Mouse (Mus musculus): ENCODE measurements at regions not wholly inside any gene's neighbourhood (a gene's known extent, or its start where the extent isn't known, plus 50 kb on each side); places are given as distances from the start of the nearest gene placed in this dataset.

DNA sequence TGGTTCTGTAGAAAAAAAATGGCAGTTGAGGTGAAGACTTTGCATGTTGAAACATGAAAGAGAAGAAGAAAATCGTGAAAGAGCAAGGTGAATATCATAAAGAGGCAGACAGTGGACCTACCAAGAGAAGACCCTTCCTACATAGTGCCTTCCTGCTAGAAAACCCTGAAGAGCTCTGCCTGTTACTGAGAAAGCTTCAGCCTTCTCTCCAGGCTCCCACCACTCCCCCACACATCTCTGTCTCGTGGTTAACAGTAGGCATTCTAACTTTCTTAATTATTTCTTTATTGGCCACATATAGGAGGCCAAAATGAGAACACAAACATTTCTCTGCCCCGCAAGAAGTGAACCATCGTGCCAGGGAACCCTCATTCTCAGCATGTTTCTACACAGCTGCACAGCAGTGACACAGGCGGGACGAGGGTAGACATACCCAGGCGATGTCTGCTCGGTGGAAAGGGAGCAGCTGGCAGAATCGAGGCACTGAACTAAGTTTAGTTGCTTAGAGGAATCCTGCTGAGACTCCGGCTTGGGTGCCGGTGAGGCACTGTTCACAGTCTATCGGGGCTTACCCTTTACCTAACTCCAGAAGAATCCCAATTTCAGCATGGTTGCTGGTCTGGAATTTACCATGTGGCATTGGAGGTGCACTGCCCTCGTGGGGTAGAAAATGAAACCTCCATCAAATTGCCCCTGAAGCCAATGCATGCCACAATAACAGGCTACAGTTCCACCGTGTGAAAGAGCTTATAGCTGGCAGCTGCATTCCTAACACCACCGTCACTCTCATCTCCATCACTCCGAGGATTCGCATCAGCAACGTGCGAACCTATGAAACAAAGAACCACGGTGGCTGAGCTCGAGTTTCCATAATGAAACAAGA lies 260.4 kb upstream of the Tsc22d2 start:
- no peak for DNase-seq (ENCODE audit: low spot score)

DNA sequence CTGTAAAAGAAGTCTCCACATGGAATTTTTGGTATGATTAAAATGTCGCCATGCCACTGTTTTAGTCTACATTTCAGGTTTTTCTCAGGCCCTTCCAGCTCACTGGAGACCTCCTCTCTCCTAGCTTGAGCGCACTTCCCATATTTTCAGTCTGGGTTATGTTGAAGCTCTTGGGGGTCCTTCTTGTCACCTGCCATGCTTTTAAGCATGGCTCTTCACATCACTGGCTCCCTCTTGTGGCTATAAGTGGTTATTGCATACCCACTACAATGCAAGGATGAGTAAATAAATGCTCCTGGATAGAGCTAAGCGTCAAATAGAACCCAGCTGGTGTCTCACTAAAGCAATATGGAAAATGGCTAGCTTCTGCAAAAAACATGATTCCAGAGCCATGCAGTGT lies 255.1 kb upstream of the Tsc22d2 start:
- DNase-seq (ENCODE audit: low spot score) = no peak

DNA sequence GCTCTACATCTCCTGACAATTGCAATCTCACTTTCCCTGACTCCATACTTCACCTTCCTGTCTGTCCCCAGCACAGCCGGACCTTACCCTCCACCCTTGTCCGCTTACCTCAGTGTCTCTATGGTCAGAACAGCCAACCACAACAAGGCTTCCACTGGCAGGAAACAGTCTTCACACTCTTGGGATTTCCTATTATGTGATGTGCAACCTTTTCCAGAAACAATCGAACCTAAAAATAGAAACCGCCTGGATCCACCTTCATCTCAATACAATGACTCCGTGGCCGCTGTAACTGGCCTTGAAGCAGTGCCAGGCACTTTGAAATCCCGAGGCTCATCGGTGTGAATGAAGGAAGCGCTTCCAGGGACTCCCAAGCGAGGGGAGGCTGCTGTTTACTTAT lies 252.3 kb upstream of the Tsc22d2 start:
- peak; percentile 22 for DNase-seq (ENCODE audit: low spot score)

DNA sequence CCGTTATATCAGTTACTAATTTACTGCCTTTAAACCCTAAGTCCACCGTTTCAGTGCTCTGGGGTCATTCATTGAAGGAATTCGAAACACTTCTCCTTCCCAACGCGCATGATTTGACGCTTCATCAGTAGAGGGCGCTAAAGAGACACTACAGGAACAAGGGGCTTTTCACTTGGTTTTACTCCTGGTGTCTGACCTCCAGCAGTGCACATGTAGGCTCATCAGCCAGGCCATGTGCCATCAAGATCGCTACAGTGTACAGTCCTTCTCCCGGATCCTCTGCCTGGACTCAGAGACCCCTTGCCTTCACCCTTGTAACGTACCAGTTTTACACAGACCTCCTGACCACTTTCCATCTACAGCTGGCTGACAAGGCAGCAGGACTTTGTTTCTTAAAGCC lies 250.7 kb upstream of the Tsc22d2 start:
- peak; percentile 51 for DNase-seq (ENCODE audit: low spot score)

DNA sequence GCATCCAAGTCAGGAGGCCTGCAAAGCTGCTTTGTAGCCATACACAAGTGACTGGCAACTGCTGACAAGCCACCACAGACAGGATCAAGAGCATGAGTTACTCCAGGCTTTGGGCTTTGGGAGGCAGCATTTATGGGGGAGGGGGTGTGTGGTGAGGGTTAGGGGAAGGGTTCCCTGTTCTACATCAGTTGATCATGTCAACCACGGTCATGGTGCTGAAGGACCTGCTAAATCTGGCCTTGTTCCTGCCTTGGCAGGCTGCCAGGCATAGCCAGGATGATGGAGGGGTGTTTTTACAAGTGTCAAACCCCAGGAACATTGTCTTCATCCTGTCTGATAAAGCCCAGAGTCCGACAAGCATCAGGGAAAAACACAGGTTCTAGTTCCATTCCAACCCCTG lies 247.9 kb upstream of the Tsc22d2 start:
- peak; percentile 8 for DNase-seq (ENCODE audit: low spot score)

DNA sequence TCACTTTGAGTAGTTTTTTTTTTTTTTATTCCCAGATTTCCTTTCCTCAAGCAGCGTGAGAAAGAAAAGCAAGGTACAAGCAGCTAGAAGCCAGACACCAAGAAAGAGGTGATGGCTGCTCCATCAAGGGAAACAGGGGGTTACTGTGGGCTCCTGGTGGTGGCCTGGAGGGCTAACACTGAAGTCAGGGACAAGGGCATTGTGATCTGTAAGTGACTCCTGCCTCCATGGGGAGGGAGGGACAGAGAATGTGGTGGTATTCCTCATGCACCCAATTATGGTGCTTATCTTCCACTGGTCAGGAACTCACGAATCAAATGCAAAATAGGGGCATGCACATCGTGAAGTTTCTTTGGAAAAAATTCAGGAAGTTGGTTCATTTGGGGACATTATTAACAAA lies 247.4 kb upstream of the Tsc22d2 start:
- no peak for DNase-seq (ENCODE audit: low spot score)

DNA sequence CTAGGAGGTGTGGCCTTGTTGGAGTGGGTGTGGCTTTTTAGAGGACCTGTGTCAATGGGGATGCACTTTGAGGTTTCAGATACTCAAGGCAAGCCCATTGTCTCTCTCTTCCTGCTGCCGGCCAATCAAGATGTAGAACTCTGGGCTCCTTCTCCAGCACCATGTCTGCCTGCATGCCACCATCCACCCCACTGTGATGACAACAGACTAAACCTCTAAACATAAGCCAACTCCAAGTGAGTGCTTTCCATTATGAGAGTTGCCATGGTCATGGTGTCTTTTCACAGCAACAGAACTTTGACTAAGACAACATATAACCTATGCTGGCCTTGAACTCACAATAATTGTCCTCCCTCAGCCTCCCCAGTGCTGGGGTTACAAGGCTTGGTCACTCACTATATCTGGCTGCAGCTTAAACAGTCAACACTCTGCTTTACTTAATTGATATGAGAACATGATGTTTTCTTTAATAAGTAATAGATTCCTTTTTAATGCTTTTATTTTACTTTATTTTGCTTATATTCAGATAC lies 246.7 kb upstream of the Tsc22d2 start:
- no peak for DNase-seq (ENCODE audit: low spot score)

DNA sequence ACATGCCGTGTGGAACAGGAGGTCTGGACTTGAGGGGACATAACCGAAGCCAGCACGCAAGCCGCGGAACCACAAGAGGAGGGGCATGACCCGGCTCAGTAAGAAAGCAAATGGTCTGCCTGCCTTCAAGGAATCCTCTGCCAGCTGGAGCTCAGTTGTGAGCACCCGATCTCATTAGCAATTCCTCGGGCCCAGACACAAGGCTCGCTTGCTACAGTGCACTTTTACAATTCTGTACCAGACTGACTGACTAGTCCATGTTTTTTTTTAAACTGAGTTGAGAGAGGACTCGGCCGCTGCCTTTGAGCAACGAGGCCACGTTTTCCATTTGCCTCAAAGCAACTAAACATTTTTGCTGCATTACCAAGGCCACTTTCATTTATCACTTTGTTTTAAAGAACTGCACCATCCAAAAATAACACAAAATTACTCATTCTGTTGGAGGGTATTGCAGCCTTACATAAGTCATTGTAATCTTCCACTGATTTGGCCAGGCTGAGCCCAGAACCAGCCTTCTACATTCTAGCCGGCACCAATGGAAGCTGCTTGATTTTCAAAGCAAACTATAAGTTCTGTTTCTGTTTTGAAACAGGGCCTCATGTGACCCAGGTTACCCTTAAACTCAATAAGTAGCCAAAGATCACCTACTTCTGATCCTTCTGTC lies 245.9 kb upstream of the Tsc22d2 start:
- peak; percentile 21 for DNase-seq (ENCODE audit: low spot score)

DNA sequence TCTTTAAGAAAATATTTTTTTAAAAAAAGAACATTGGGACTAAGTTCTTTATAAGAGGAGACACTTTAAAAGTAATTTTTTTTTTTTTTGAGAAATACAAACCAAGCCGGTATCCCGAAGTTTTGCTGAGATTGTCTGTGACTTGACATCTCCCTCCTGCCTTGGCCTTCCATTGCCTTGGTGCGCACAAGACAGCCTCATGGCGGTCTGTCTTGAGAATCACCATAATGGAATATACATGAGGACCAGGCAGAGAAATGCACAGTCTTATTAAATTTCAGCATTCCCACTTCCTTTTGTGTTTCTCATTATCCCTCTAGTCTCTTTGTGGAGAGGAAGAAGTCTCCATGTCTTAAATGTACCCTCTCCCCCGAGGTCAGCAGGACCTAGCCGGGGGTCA lies 244.7 kb upstream of the Tsc22d2 start:
- DNase-seq (ENCODE audit: low spot score) = no peak

DNA sequence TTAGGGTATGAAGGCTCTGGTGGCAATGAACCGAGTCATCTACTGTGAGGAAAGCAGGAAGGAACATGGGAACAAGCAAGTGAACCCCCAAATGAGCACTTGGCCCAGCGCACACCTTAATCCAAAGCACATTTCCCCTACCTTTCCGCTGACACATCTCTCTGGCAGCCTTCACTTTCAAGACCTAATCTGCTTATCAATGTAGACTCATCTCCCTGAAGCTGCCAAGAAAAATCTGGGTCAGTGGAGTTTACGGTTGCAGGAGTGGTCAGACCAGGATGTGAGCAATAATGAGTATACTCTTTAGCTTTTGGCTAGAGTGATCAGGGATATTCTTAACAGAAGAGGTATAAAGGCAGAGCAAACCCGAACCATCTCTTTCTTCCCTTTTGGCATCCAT lies 242.4 kb upstream of the Tsc22d2 start:
- no peak for DNase-seq (ENCODE audit: low spot score)

DNA sequence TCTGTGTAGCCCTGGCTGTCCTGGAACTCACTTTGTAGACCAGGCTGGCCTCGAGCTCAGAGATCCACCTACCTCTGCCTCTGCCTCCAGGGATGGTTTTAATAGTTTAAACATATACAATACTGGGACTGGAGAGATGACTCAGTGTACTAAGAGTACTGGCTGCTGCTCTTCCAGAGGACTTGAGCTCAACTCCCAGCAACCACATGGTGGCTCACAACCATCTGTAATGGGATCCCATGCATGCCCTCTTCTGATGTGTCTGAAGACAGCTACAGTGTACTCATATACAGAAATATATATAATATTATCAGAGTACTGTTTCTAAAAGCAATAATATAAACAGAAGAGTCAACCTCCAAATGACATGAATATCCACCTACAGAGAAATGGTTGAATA lies 240.7 kb upstream of the Tsc22d2 start:
- no peak for DNase-seq (ENCODE audit: low spot score)

DNA sequence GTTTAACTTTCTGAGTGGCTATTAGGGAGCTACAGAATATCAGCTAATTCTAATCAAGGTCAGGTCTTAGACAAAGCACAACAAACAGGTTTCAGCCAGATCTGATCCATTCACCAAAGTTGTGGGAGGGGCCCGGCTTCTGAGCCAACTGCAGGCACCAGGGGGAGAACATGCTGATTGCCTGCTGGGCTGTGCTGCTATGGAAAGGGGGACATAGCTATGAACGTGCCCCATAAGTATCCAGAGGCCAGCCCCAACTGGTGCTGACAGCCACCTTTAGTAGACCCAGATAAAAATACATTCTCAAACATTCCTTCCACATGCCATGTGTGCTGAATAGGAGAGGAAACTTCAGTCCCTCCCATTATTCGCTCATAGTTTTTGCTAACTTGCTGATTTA lies 232.8 kb upstream of the Tsc22d2 start:
- DNase-seq (ENCODE audit: low spot score) = no peak

DNA sequence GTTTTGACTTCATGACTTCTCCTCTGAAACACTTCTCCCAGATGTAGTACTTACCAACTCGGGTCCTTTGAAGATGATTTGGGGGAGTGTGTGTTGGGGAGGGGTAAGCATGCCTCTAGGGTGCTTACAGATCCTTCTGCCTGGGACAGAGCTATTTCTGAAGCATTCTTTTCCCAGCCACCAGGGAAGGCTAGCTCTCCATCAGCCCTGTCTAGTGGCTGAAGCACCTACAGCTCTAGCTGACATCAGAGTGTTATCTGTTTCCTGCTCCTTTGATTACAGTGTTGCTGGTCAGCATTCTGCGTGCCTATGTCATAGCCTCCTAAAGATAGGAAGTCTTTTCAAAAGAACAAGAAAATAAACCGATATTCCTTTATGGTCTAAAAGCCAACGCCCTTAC lies 232.2 kb upstream of the Tsc22d2 start:
- DNase-seq (ENCODE audit: low spot score) = no peak

DNA sequence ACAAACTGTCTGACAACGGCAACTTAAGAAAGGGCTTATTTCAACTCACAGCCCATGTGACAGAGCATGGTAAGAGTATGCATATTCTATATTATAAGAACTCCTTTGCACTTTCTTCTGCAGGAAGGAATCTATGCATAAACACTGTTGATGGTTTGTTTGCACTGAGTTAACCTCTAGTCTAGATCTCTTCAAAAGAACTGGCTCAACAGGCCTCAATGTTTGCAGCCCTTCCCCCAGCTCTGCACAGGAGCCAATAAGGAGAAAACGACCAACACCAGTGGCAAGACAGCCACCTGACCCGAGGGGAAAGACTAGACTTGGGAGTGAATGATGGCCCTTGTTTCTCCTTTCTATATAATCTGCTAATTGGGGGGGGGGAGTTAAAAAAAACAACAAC lies 231.2 kb upstream of the Tsc22d2 start:
- no peak for DNase-seq (ENCODE audit: low spot score)

DNA sequence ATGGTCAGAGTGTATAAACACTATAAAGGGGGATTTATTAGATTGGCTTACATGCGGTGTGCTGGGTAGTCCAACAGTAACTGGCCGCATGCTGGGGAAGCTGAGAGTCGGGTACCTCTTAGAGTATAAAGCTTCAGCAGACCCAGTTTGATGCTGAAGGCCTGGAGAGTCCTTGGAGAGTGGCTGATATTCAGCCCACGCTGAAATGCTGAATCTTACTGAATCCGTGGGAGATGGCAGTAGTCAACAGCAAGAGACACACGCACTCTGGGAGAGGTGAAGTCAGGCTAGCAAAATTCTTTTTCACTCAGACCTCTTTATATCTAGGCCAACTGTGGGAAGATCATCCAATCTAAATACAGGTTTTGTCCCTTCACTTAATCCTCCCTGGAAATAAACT lies 214.1 kb upstream of the Tsc22d2 start:
- DNase-seq (ENCODE audit: low spot score) = no peak

DNA sequence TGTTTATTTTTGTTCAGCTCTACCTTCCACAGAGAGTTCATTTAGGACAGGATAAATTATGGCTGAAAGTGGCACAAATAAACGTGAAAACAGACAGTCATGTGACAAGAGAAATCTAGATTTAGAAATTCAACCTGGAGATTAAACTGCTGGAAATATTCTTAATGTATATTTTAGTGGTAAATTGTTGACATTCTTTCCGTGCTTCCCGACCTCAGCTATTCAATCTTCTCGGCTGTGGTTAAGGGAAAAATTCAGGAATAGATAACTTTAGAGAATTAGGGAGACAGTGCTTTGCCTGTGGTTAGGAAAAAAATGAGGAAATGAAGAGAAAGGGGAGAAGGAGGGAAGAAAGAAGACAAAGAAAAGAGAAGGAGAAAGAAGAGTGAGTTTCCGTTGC lies 211.7 kb upstream of the Tsc22d2 start:
- DNase-seq (ENCODE audit: low spot score) = no peak

DNA sequence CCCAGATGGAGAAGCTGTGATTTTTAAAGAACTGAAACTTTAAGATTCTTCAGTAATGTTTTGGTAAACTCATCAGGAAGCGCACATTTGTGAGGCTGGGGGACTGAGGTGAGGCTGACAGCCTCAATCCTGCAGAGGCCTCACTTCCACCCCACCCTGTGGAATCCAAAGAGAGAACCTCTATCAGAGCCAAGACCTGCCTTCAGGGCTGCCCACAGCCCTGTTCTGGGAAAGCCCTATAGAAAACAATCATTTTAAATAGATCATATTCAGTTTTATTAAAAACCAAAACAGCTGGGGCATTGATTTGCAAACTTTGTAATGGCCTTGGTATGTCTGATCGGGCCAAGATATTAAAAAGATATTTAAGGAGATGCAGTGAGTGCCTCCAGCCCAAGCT lies 210.7 kb upstream of the Tsc22d2 start:
- no peak for DNase-seq (ENCODE audit: low spot score)

DNA sequence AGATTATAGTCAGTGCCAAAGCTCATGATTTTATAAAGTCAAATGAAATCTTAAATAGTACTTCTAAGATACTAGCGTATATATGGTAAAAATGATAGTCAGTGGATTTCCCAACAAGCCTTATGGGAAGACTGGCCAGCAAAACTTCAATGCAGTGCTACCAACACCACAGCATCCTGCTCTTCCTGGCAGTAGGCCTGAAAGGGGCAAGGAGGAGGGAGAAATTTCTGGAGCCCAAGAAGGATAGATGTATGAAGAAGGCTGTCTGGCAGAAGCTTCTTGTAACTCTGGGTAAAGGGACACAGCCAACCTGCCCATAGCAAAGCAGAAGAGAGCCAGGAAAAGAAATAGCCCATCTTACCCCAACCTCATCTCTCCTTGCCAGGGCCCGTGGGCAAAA lies 209.0 kb upstream of the Tsc22d2 start:
- DNase-seq (ENCODE audit: low spot score) = no peak

DNA sequence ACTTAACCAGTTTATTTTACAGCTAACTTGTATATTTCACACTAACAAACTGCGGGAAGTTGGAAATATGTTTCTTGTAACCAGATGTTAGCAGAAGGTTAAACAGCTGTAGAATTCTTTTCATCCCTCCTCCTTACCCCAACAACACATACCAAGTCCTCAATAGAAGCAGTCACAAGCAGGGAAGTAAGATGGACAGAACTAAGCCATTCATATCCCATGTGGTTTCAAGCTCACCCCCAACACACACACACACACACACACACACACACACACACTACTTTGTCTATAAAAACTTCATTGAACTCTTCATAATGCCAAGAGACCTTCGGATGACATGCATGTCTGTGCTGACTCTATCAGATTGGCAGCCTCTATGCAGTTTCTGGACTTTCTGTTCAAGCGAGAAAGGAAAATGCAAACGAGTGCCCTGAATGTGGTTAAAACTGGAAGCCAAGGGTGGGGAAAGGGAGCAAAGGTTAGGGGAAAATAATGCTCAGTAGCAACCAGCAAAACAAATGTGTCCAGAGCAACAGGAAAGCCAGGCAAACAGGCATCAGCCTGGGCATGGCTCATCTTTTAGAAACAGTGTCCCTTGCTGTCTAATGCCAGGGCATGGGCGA lies 207.6 kb upstream of the Tsc22d2 start:
- no peak for DNase-seq (ENCODE audit: low spot score)

DNA sequence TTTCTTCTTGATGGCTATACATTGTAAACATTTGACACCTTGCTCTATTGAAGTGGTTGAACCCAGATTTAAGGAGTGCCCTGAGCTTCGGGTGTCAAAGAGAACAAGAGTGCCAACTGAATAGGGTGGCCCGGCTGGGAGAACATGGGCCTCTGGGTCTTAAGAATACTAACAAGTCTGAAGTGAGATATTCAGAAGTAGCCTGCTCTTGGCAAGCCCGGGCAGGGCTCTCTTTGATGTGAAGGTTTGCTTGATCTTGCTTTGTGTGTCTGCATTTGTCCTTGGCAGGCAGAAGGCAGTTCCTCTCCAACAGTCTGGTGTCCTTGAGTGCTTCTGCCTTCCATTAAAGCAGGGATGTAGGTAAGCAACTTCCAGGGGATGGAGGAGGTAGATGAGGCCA lies 203.5 kb upstream of the Tsc22d2 start:
- peak; percentile 17 for DNase-seq (ENCODE audit: low spot score)

DNA sequence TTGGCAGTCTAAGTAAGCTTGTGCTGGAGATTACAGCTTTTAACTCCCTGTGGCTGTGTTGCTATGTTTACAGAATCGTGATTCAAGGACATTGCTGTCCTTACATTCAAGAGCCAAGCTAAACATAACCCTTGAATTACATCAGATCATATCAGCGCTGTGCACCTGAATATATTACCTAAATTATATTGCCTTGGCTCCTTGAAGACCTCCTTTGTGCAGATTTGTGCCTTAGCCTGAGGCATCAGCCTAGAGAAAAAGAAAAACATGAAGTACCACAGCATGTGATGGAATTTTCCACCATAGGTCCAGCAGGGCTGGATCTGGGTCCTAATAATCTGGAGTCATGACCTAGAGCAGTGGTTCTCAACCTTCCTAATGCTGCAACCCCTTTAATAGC lies 189.8 kb upstream of the Tsc22d2 start:
- no peak for DNase-seq (ENCODE audit: low spot score)

DNA sequence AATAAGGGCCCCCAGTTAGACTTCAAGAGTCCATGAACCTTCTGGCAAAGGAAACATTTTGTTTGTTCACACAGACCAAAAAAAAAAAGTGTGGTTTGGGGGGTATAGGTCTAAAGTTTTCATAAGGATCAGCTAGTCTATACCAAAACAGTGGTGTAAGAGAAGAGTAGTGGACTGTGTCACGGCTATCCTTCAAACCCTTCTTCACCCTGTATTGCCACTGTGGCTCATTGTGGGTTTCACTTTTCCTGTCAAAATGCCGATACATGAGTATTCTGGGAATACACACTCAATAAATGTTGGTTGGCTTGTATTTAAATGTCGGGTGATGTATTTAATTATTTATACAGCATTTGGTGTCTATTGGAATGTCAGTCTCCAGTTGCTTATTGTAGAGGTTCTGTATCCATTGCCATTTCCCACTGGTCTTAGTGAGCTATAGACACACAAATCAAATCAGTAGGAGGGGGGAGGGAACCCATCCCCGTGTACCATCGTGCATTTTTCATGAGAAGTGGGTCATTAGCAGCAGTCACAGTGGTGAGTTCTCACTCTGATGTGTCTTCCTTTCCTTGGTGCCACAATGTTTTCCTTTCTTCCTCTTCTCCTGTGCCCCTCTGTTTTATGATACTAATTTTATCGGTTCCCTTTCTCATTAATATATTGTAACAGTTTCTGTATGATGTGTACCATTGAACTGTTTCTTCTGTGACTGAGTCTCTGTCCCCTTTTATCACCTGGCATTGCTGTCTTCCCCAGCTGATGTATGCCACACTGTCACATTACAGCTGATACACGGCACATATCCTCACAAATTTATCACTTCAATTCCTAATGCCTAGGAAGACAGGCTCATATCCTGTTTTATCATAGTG lies 187.8 kb upstream of the Tsc22d2 start:
- no peak for DNase-seq (ENCODE audit: low spot score)

All from ovary, postnatal 36 days (tissue).